Mouse (Mus musculus) retina, postnatal 7 days (tissue): ENCODE measurements around the gene Abcb7.
"Not testable (repeated sequence)": the region's sequence is repeated elsewhere in the genome, so short reads cannot be mapped to it uniquely, and the experiment has no call there.

Experiments
- DNase-seq: peaks from one replicate; pipeline ENCODE4 v3.0.0-alpha.2; 2012; ENCODE audit warnings: low read depth, low spot score

Gene Abcb7

GRCm38 (mm10) chrX:104413183-104413983 is at the start of gene Abcb7:
Gene Abcb7 (minus strand): TSS chrX:104413856.
- peak; percentile 69 for DNase-seq

- no peak for DNase-seq
Observed at GRCm38 (mm10) chrX:104461755-104462154, 48.1 kb upstream of the Abcb7 start.

GRCm38 (mm10) chrX:104452433-104452832 is 38.8 kb upstream of the Abcb7 start:
- DNase-seq: no peak

GRCm38 (mm10) chrX:104433456-104433855 is 19.8 kb upstream of the Abcb7 start:
- no peak for DNase-seq

DNA sequence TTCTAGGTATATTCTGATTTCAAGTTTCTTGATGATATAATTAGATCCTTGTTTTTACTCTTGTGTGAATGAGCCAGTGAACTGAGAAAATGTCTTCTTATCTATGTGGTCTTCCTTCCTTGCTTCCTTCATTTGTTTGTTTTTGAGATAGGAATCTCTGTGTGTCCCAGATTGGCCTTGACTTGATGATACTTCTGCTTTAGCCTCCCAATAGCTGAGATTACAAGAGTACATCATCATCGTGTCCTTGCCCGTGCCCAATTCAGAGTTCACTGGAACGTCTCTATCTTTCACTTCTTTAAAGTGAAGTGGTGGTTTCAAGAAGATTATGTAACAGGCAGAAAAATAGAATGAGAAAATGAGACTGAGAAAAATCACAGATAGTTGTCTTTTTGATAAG is 14.5 kb upstream of the Abcb7 start:
- no peak for DNase-seq

DNA sequence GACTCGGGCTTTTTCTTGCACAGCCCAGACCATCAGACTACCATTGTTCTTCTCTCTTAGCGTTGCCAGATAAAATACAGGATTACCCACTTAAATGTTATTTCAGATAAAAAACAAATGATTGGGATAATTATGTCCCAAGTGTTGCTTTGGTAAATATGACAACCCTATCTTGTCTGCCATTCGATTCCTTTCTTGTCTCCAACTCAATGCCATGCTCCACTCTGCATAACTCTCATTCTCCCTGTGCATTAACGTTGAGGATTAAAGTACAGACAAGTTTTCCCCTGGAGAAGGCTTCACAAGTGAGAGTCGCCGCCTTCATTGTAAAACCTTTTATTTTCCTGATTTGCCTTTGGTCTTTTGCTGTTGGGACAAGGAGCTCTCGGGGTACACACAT is 339 bp upstream of the Abcb7 start:
- DNase-seq: no peak

DNA sequence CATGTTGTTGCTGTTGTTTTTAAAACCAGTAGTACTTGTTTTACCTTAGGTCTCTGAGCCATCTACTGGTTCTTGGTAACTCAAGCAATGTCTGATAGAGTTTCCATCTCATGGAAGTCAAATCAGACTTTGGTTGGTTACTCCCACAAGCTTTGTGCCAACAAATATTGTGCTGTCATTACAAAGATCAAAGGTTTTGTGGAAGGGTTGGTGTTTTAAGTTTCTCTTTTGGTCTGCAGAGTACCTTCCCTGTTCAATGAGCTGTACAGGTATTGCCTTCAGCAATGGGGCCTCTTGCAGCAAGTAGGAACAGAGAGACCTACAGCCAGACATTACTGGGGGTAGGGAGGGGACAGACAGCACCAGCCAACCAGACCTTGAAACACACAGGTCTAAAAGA is 5.5 kb downstream of the Abcb7 start:
- DNase-seq: no peak

DNA sequence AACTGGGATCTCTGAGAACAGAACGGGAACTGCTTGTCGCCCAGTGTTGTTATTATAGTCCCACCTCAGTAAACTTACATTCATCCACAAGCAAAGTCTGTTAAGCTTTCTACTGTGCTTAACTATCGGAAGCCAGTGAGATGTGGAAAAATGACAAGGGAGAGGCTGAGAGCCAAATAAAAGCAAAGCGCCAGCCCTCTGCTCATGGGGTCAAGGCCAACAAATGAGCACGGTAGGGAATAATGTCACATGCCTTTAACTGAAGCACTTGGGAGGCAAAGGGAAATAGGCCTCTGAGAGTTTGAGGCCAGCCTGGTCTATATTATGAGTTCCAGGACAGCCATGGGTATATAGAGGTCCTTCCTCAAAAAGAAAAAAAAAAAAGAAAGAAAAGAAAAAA is 11.2 kb downstream of the Abcb7 start:
- DNase-seq: no peak

DNA sequence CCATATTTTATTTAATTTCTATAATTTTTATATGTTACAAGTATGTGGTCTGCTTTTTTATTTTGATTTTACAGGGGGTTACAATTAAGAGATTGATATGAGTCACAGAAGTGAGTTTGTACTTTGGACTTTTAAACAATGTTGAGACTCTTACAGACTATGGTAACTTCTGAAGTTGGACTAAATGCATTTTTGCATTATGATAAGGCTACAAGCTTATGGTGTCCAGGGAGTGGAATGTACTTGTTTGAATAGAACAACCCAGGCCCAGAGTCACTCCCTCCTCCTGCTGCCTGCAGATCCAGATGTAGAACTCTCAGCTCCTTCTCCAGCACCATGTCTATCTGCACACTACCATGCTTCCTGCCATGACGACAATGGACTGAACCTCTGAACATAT is 12.5 kb downstream of the Abcb7 start:
- DNase-seq: no peak

DNA sequence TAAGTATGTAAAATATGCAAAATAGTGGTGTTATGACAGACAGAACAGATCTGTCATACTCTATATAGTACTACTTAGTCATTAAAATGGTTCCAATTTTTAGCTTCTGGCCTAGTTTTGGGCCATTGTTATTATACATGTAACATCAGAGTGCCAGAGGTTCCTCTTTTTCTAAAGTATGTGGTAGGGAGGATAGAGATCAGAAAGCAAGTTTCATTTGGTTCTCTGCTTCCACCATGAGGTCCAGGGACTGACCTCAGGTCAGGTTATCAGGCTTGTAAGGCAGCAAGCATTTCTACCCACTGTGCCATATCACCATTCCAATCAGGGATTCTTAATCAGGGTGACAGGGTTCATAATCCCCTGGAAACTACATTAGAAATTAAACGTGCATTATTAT is 16.1 kb downstream of the Abcb7 start:
- DNase-seq: no peak

- no peak for DNase-seq
Observed at GRCm38 (mm10) chrX:104359686-104360085, 54.0 kb downstream of the Abcb7 start.

DNA sequence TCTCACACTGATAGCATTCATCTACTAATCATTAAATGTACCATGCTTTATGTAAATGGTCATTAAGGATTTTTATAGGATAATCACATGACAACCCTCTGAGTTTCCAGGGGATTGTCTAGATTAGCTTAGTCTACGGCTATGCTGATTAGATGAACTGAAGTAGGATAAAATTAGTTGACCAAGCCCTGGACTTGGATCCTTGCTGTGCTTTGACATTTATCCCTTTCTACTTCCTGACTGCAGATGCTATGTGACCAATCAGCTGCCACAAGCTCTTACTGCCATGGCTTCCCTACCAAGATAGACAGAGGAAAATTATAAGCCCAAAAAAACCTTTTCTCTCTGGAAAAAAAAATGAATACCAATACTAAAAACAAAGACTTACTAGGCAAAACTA is 57.8 kb downstream of the Abcb7 start:
- no peak for DNase-seq

GRCm38 (mm10) chrX:104348146-104348545 is 65.5 kb downstream of the Abcb7 start:
- DNase-seq: not testable (repeated sequence)

DNA sequence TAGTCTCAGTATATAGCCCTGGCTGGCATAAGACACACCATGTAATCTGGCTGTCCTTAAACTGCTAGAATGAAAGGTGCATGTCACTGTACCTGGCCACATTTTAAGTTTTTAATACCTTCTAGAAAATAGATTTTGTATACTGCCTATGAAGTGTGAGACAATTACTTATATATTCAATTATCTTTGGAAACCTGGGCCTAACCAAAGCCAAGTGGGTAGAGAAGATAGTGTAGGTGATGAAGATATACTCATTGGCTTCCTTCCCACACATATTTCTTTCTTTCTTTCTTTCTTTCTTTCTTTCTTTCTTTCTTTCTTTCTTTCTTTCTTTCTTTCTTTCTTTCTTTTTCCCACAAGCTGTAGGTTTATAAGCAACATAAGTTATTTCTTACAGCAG is 121.9 kb downstream of the Abcb7 start:
- no peak for DNase-seq

DNA sequence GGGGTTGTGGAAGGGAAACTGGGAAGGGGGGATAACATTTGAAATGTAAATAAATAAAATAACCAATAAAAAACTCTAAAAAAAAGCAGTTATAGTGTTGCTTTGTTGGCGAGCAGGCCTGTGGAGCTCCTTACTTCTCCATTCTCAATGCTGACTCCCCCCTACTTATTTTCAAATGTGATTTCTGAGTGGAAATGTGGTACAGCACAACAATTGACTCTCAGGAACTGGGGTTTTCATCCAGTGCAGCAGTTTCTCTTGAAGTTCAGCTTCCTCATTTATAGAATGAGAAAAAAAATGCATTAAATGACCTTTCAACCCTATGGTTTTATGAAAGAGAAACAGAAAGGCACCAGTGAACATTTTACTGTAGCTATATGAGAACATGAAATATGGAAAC is 133.8 kb downstream of the Abcb7 start:
- DNase-seq: no peak

GRCm38 (mm10) chrX:104264371-104264770 is 149.3 kb downstream of the Abcb7 start:
- no peak for DNase-seq

DNA sequence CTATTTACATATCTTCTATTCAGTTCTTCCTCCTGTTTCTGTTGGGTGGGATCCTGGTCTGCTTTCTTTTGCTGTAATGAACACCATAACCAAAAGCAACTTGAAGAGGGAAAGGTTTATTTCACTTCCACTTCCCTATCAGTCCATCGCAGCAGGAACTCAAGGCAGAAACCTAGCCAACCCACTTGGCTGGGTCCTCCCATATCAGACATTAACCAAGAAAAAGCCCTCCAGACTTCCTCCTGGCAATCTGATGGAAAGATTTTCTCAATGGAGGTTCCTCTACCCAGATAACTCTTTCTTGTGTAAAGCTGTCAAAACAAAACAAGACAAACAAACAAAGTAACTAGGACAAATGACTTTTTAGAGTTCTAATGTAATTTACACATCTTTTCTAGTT is 151.2 kb downstream of the Abcb7 start:
- no peak for DNase-seq

DNA sequence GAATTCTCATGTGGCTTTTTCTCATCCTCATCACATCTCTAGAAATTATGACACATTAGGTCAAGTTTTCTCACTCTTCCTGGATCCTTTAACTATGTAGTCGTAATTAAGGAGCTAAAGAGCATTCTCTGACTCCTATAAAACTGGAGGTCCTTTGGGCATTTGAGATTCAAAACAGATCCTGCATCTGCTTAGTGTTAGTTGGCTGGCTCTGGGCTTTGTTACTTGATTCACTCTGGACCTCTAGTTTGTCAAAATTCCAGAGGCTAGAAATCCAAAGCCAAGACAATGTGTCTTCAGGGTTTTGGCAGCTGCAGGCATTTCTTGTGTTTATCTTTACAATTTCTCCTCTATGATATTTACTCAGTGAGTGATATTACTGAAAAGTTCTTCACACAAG is 157.1 kb downstream of the Abcb7 start:
- no peak for DNase-seq
